Mouse (Mus musculus): ENCODE measurements around the gene Hexb.

GRCm38 (mm10) chr13:97184168-97184567, 14.0 kb downstream of the Hexb start:
- no peak for TF ChIP-seq POLR2A (IDR thresholded peaks at IDR 0.05; ENCODE audit: control insufficient read depth, low read depth, low read length)
- no peak for TF ChIP-seq CTCF (IDR thresholded peaks at IDR 0.05; ENCODE audit: control insufficient read depth, insufficient read depth, insufficient replicate concordance, low read depth, low read length)
